Mouse (Mus musculus) small intestine, adult 2 months (tissue): ENCODE measurements at regions not wholly inside any gene's neighbourhood (a gene's known extent, or its start where the extent isn't known, plus 50 kb on each side); places are given as distances from the start of the nearest gene placed in this dataset.

Experiments used
- H3K27ac ChIP-seq: fragments of 200-500 bp; 2 replicates; pipeline ENCODE4 v1.5.1; 2012; ENCODE audit warnings: low read depth, low read length, control low read depth, inconsistent platforms; ENCODE audit not compliant: insufficient read depth
- H3K27me3 ChIP-seq: fragments of 200-500 bp; 2 replicates; pipeline ENCODE4 v1.6.1; 2012; ENCODE audit warnings: mild to moderate bottlenecking, moderate library complexity, low read length, inconsistent platforms; ENCODE audit not compliant: control insufficient read depth, insufficient read depth
- H3K36me3 ChIP-seq: fragments of 200-500 bp; 2 replicates; pipeline ENCODE4 v1.6.1; 2012; ENCODE audit warnings: mild to moderate bottlenecking, low read length, control low read depth, inconsistent platforms; ENCODE audit not compliant: control insufficient read depth, insufficient read depth
- H3K4me1 ChIP-seq: fragments of 200-500 bp; 2 replicates; pipeline ENCODE4 v1.6.1; 2012; ENCODE audit warnings: low read length, inconsistent platforms, mixed read lengths; ENCODE audit not compliant: control insufficient read depth, insufficient read depth, insufficient read length
- H3K4me3 ChIP-seq: fragments of 200-500 bp; 2 replicates; pipeline ENCODE4 v1.5.1; 2012; ENCODE audit warnings: low read depth, mild to moderate bottlenecking, control low read depth, inconsistent platforms, low read length, moderate library complexity
- CTCF ChIP-seq: fragments of 200-500 bp; IDR thresholded peaks from 2 replicates; pipeline ENCODE4 v1.5.1; 2012; ENCODE audit warnings: low read depth, mild to moderate bottlenecking, control low read depth, inconsistent platforms, low read length, moderate library complexity, mixed read lengths; ENCODE audit not compliant: insufficient replicate concordance, insufficient read length; ENCODE audit errors: extremely low read depth
- POLR2A ChIP-seq: fragments of 200-500 bp; IDR thresholded peaks from 2 replicates; pipeline ENCODE4 v1.6.1; 2012; ENCODE audit warnings: low read depth, mild to moderate bottlenecking, control low read depth, inconsistent platforms, low read length, moderate library complexity
- WGBS: fragments of 180-500 bp; shearing (Covaris S2); methylation state at CpG from one replicate; pipeline ENCODE4 v1.1.7; 2018; 5-methylcytosine and 5-hydroxymethylcytosine counted together

DNA sequence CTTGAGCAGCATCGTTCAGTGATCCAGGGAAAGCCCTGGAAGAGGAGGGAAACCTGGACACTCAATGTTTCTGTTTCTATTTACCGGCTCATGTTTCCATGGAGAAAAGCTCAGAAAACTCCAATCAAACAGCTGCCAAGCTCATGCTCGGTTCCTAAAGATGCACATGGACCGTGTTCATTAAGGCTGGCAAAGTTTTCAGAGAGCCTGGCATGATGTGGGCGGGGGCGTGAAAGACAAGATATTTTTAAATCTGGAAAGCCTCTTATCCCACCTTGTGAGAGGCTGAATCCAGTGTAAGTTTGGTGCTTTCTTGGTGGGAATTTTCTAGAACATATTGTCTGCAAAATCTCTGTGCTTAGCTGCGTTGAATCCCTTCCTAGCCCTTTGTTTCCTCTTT is 1114.3 kb upstream of the Gulo start:
- no peak overlapping the region for H3K4me3 ChIP-seq
- H3K4me1 ChIP-seq: no peaks in the 10 kb centered on the region
- 73% methylated on average over 7 of the region's 7 CpGs for WGBS
- no peak for TF ChIP-seq POLR2A
- TF ChIP-seq CTCF: no peak
- no peaks in the 10 kb centered on the region for H3K36me3 ChIP-seq
- H3K27ac ChIP-seq: no peak overlapping the region
- no peaks in the 10 kb centered on the region for H3K27me3 ChIP-seq
